Mouse (Mus musculus) right cerebral cortex, adult 18-20 months (tissue): ENCODE measurements around the gene Ten1.

Source experiments
- DNase-seq: peaks from one replicate; pipeline ENCODE4 v3.0.0; 2022; ENCODE audit warnings: mixed read lengths

Ten1 gene

GRCm38 (mm10) chr11:116197584-116197906 lies 1.1 kb upstream of the Ten1 start:
- no peak for DNase-seq

- DNase-seq = no peak
Observed at GRCm38 (mm10) chr11:116198132-116198531, 523 bp upstream of the Ten1 start.

DNA sequence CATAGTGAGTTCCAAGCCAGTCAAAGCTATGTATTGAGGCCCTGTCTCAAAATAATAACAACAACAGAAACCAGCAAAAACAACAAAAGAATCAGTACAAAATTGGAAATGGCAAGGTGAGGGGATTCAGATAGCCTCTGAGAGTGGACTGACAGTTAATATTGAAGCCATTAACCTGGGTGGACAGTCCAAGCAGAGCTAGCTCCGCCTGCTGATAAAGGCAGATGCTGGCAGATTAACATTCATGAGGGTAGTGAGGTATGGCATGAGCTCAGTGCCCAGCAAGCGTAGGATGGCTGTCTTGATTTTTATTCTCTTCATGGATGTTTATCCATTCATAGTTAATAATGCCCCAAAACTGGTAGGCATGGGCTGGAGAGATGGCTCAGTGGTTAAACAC lies 2.5 kb downstream of the Ten1 start:
- no peak for DNase-seq

DNA sequence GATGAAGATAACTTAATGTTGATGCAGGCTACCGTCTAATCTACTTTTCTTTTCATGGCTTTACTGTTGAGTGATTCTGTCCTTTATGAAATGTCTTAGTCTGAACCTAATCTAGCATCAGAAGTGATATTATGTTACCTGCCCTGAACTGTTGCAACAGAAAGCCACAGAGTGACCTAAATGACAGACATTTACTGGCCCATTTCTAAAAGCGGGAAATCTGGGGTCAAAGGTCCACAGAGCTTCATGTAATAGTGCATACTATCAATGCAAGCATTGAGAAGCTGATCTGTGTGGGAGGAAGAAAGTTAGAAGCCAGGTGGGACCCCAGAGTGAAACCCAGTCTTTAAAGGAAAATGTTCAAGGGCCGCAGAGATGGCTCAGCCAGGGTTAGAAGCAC lies 4.5 kb downstream of the Ten1 start:
- DNase-seq = no peak

GRCm38 (mm10) chr11:116206678-116207077 lies 8.0 kb downstream of the Ten1 start:
- DNase-seq = no peak

DNA sequence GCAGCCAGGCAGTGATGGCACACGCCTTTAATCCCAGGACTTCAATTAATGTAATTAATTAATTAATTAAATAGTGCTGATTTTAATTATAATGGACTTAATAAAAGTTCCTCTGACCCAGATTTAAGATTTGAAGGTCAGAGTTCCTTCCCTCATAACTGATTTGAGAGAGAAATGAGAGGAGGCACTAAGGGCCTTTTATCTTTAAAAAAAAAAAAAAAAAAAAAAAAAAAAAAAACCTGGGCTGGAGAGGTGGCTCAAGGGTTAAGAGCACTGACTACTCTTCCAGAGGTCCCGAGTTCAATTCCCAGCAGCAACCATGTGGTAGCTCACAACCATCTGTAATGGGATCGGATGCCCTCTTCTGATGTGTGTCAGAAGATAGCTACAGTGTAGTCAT lies 10.0 kb downstream of the Ten1 start:
- DNase-seq = no peak

DNA sequence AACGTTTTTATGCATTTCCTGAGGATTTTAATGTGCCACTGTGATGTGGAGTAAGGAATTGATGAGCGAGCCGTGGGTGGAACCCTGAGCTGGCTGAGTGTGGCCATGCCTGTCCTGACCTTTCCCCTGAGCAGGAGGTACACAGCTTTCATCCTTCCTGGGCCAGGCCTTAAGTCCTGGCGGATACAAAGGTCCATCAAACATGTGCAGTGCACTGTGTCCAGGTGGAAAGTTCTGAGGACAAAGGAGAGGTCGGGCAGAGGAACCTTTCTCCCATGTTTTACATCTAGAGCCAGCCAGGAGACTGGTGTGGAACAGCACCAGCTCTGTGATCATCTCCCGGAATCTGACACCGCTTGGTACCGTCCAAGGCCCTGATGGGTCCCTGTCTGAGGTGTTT lies 10.6 kb downstream of the Ten1 start:
- no peak for DNase-seq

- DNase-seq = no peak
Observed at GRCm38 (mm10) chr11:116210696-116211095, 12.0 kb downstream of the Ten1 start.

GRCm38 (mm10) chr11:116212847-116213246 lies 14.2 kb downstream of the Ten1 start:
- no peak for DNase-seq

DNA sequence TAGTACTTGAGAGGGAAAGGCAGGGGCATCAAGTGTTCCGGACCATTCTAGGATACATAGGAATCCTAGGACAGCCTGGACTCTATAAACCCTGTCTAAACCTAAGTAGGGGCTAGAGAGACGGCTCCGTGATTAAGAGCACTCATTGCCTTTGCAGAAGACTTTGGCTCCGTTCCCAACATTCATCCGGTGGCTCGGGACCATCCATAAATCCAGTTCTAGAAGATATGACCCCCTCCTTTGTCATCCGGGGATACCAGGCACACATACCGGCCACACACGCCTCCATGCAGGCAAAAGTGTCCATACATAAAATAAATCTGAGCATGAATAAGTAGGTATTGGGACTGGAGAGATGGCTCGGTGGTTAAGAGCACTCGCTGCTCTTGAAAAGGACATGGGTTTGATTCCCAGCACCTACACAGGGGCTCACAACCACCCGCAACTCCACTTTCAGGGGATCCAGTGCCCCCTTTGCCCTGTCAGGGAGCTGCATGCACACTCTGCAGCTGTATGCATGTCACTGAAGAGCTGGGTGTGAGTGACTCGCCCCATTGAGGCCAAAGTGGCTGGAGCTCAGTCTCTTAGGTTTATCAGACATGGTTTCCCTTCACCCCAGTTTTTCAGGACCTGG lies 15.3 kb downstream of the Ten1 start:
- no peak for DNase-seq

DNA sequence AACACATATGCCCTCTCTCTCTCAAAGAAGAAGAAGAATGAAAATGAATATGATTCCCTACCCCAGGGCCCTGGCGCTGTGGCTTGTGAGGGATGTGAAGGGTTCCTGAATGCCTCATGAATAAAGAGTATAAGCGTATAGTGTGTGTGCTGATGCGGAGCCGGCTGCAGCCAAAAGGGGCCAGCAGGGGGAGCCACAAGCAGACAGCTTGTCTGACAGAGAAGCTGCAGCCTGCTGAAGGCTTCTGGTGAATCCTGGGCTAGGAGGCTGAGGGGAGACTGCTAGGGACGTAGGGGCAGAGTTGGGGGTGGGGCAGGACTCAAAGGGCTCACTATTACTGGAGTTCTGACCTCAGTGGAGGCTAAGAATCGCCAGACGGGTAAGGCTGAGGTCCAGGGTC lies 16.5 kb downstream of the Ten1 start:
- DNase-seq = no peak

- no peak for DNase-seq
Observed at GRCm38 (mm10) chr11:116215991-116216390, 17.3 kb downstream of the Ten1 start.

DNA sequence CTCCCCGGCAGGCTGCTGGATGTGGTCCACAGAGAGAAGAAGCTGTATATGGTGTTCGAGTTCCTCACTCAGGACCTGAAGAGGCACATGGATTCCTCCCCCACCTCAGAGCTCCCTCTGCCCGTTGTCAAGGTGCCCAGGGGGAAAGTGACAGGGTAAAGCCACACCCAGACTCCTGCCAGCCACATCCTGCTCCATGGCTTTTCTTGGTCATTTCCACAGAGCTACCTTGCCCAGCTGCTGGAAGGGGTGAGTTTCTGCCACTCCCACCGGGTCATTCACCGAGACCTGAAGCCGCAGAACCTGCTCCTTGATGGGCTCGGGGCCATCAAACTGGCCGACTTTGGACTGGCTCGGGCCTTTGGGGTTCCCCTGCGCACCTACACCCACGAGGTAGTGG lies 17.9 kb downstream of the Ten1 start:
- no peak for DNase-seq

- DNase-seq = no peak
Observed at GRCm38 (mm10) chr11:116218263-116218662, 19.6 kb downstream of the Ten1 start.

- DNase-seq = peak; percentile 89
Observed at GRCm38 (mm10) chr11:116218737-116219400, 20.2 kb downstream of the Ten1 start.

GRCm38 (mm10) chr11:116219885-116220284 lies 21.2 kb downstream of the Ten1 start:
- no peak for DNase-seq

GRCm38 (mm10) chr11:116221931-116222739 lies 23.5 kb downstream of the Ten1 start:
- peak; percentile 29 for DNase-seq

GRCm38 (mm10) chr11:116222740-116223059 lies 24.0 kb downstream of the Ten1 start:
- no peak for DNase-seq

GRCm38 (mm10) chr11:116226414-116226813 lies 27.8 kb downstream of the Ten1 start:
- DNase-seq = peak; percentile 64

DNA sequence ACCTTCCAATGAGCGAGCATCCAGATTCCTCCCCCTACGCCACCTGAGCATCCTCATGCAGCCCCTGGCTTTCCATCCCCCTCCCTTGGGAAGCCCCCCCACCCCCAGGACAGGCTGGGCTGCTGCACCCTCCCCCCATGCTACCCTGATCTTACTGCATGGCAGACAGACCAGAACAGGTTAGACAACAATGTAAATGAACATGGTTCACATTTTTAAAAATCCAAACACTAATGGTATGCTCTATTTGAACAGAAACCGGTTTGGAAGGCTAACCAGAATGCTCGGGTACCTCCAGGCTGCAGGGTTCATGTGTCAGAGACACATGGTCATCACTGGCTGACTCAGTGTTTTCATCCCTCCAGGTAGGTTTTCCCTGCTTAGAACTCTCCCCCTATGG lies 30.0 kb downstream of the Ten1 start:
- no peak for DNase-seq

DNA sequence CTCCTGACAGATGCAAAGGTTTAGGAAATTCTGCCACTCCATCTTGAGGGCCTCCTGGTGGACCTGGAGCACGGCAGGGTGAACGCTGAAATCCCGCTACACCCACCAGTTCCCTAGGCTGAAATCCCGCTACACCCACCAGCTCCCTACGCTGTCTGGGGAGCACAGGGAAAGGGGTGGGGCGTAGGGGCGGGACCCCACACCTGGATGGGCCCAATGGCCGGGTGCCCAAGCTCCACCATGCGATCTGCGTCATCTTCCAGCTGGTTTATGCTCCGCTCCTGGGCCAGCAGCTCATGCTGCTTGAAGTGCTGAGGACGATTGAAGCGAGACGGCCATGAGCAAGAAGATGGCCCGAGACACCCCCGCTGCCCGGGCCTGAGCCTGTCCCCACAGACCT lies 33.8 kb downstream of the Ten1 start:
- no peak for DNase-seq

GRCm38 (mm10) chr11:116234901-116235300 lies 36.2 kb downstream of the Ten1 start:
- DNase-seq = no peak

DNA sequence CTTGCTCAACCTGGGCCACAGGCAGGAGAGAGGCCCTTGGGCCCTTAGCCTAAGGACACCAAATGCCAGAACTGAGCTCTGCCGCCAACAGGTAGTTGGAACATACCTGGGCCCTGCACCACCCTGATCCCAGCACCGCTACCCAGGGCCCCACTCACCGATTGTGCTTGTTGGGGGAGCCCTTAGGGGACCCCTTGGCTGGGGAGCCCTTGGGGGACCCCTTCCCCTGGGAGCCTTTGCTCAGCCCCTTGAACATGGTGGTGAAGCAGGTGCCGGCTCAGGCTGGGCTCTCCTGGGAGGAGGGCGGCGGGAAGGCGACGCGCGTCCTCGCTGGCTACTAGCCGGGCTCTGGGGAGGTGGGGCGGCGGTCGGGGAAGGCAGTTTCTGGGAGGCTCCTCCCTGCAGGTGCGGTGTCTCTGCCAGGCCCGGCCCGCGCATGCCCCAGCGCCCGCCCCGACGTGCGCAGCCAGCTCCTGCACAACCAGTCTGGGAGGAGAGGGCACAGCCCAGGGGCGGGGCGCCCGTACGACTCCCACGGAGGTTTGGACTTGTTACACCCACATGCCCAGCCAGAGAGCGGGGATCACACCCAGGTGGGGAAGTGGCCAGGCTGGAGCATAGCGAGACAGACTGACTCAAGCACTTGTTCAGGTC lies 39.2 kb downstream of the Ten1 start, which contains the start of gene Evpl:
Gene Evpl, minus strand, starts transcription at position 336 of the 654 bp plus-strand sequence.
- no peak for DNase-seq

DNA sequence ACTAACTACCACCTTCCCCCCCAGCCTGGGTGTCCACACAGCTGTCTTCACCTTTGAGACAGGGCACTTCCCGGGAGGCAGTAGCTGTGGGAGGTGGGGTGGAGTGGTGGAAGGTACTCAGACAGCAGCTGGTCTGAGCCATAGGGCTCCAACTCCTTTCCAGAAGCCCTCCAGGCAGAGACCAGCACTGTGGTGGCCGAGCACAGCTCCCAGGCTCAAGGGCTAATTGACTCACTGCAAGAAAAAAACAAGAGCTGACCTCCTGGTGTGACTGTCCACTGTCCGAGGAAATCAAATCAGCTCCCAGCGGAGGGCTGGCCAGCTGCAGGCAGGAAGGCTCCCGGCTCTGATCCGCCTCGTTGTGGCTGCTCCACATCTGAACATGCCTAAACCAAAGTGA lies 41.1 kb downstream of the Ten1 start:
- DNase-seq = no peak
